Mouse (Mus musculus) left cerebral cortex, postnatal 36 days (tissue): ENCODE measurements around the gene Zfp365. TPM values are rescaled to one million over a fixed set of nuclear protein-coding genes. Genes with fewer than 3 reads are reported as not detected.

ENCODE experiments used
- DNase-seq, 2 experiments: peaks; one replicate each; pipeline ENCODE4 v3.0.0; 2021 to 2022; ENCODE audit warnings: low spot score in 2 of 2, mixed read lengths in 1 of 2
- intact Hi-C: fragments of 180-260 bp; cut with DNase I; formaldehyde crosslinking; loops from one replicate; pipeline ENCODE4 v1.15.1; 2025
- total RNA-seq, 2 experiments: library from RNA; stranded (reverse); gene quantifications; 2 replicates each; pipeline ENCODE4 v1.2.3; 2021

The Zfp365 gene
- total RNA-seq, 2 experiments from 2014 or later: 454 to 507 TPM

GRCm38 (mm10) chr10:67907931-67908330 lies 4.5 kb downstream of the Zfp365 start:
- intact Hi-C loops: no loop called here

GRCm38 (mm10) chr10:67906926-67907325 lies 5.5 kb downstream of the Zfp365 start:
- intact Hi-C loops: no loop called here
- DNase-seq: no peak

More at GRCm38 (mm10) chr10:67907931-67908330, 4.5 kb downstream of the Zfp365 start:
- DNase-seq: no peak

- intact Hi-C loops: no loop called here
- no peak for DNase-seq
Measured at GRCm38 (mm10) chr10:67906063-67906462, 6.4 kb downstream of the Zfp365 start.

GRCm38 (mm10) chr10:67903387-67903786 lies 9.1 kb downstream of the Zfp365 start:
- intact Hi-C loops: no loop called here

GRCm38 (mm10) chr10:67901179-67901578 lies 11.3 kb downstream of the Zfp365 start:
- intact Hi-C loops: no loop called here
- DNase-seq: no peak

More at GRCm38 (mm10) chr10:67903387-67903786, 9.1 kb downstream of the Zfp365 start:
- DNase-seq: peak in 1 of 2 experiments; percentile 16

- no peak for DNase-seq
- intact Hi-C loops: no loop called here
Measured at GRCm38 (mm10) chr10:67898949-67899675, 13.3 kb downstream of the Zfp365 start.

- intact Hi-C loops: no loop called here
- no peak for DNase-seq
Measured at GRCm38 (mm10) chr10:67898355-67898935, 14.0 kb downstream of the Zfp365 start.

GRCm38 (mm10) chr10:67897281-67897680 lies 15.2 kb downstream of the Zfp365 start:
- no peak for DNase-seq
- intact Hi-C loops: no loop called here

GRCm38 (mm10) chr10:67894683-67895082 lies 17.8 kb downstream of the Zfp365 start:
- intact Hi-C loops: no loop called here
- DNase-seq: no peak

GRCm38 (mm10) chr10:67894059-67894458 lies 18.4 kb downstream of the Zfp365 start:
- intact Hi-C loops: no loop called here
- no peak for DNase-seq

- intact Hi-C loops: no loop called here
- no peak for DNase-seq
Measured at GRCm38 (mm10) chr10:67893226-67893625, 19.2 kb downstream of the Zfp365 start.

GRCm38 (mm10) chr10:67891126-67891525 lies 21.3 kb downstream of the Zfp365 start:
- no peak for DNase-seq
- intact Hi-C loops: no loop called here

GRCm38 (mm10) chr10:67887971-67888370 lies 24.5 kb downstream of the Zfp365 start:
- intact Hi-C loops: no loop called here
- DNase-seq: no peak

- intact Hi-C loops: no loop called here
- no peak for DNase-seq
Measured at GRCm38 (mm10) chr10:67880692-67881091, 31.8 kb downstream of the Zfp365 start.

GRCm38 (mm10) chr10:67871811-67872210 lies 40.7 kb downstream of the Zfp365 start:
- DNase-seq: peak; percentile 66 to 67
- intact Hi-C loops: loop anchor here (2.0 to 5.0 kb wide), 2 partner anchors 113 to 275 kb away; no protein-coding TSS in a partner anchor

- no peak for DNase-seq
- intact Hi-C loops: no loop called here
Measured at GRCm38 (mm10) chr10:67868234-67868633, 44.2 kb downstream of the Zfp365 start.

- intact Hi-C loops: no loop called here
- DNase-seq: no peak
Measured at GRCm38 (mm10) chr10:67865841-67866240, 46.6 kb downstream of the Zfp365 start.

- intact Hi-C loops: no loop called here
- peak; percentile 67 to 79 for DNase-seq
Measured at GRCm38 (mm10) chr10:67865063-67865462, 47.4 kb downstream of the Zfp365 start.

GRCm38 (mm10) chr10:67862331-67862730 lies 50.1 kb downstream of the Zfp365 start:
- DNase-seq: no peak
- intact Hi-C loops: loop anchor here (1.0 to 5.0 kb wide), 2 partner anchors 134 to 275 kb away; no protein-coding TSS in a partner anchor

GRCm38 (mm10) chr10:67858878-67859277 lies 53.6 kb downstream of the Zfp365 start:
- intact Hi-C loops: loop anchor here (1.0 to 5.0 kb wide), 2 partner anchors 322 to 544 kb away; partner anchors contain the start of gene Egr2

GRCm38 (mm10) chr10:67857561-67857906 lies 54.9 kb downstream of the Zfp365 start:
- DNase-seq: no peak
- intact Hi-C loops: loop anchor here (5.0 kb wide), 1 partner anchor 320 kb away; the partner anchor contains the start of gene Egr2

More at GRCm38 (mm10) chr10:67858878-67859277, 53.6 kb downstream of the Zfp365 start:
- peak; percentile 70 to 77 for DNase-seq
